Mouse (Mus musculus) ovary, adult 10 weeks (tissue): ENCODE measurements around the gene Slc35f4. TPM values are rescaled to one million over a fixed set of nuclear protein-coding genes. Genes with fewer than 3 reads are reported as not detected.

Experiments used
- polyA plus RNA-seq: library from polyadenylated mRNA; stranded (reverse); fragments of 350-450 nt; fragmentation: Illumina TruSeq; extraction: RNeasy Lipid Tissue Mini Kit (QIAGEN cat#74804); gene quantifications from one replicate; pipeline ENCODE4 v1.2.3, GENCODE M21; 2014

The Slc35f4 gene
- polyA plus RNA-seq = not detected

DNA sequence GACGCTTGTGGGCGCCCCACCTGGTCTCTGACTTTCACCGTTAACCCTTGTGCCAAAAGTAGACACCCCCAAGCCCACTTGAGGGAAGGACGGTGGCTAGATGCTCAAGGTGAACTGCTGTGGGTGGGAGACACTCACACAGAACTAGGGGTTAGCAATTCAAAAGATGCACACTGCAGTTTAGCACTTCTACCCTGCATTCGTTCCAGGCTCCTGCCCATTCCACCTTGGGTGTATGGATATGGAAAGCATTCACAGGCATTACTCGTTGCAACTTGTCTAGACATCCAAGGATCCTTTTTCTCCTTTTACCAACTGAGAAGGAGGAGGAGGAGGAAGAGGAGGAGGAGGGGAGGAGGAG is at the start of gene Slc35f4:
Gene Slc35f4 (minus strand): TSS at position 116 of the 361 bp plus-strand sequence.

